Mouse (Mus musculus) midbrain, embryonic 11.5 days (tissue): ENCODE measurements around the gene Tnik. TPM values are rescaled to one million over a fixed set of nuclear protein-coding genes. Genes with fewer than 3 reads are reported as not detected.
A peak's percentile ranks its signal among the peaks of the same experiment; 100 is the strongest.

Experiments used
- ATAC-seq: fragments of 200-750 bp; cut with Nextera tagmentation; 2 replicates; pipeline ENCODE4 v1.8.0; 2017; ENCODE audit warnings: moderate TSS enrichment, moderate library complexity; ENCODE audit not compliant: low FRiP score
- DNase-seq: peaks from one replicate; pipeline ENCODE4 v3.0.0; 2015; ENCODE audit warnings: low spot score; ENCODE audit errors: missing footprints
- H3K27ac ChIP-seq: fragments of 300-500 bp; sonication (generic); 2 replicates; pipeline ENCODE4 v1.5.1; 2014; ENCODE audit warnings: low read depth, low read length
- H3K27me3 ChIP-seq: fragments of 300-500 bp; sonication (generic); 2 replicates; pipeline ENCODE4 v1.6.1; 2014; ENCODE audit warnings: mild to moderate bottlenecking, low read length, moderate library complexity, mixed read lengths; ENCODE audit not compliant: control insufficient read depth, insufficient read depth
- H3K36me3 ChIP-seq: fragments of 300-500 bp; sonication (generic); 2 replicates; pipeline ENCODE4 v1.6.1; 2014; ENCODE audit warnings: mild to moderate bottlenecking, low read length, moderate library complexity, mixed read lengths; ENCODE audit not compliant: control insufficient read depth, insufficient read depth
- H3K4me1 ChIP-seq: fragments of 300-500 bp; sonication (generic); 2 replicates; pipeline ENCODE4 v1.6.1; 2014; ENCODE audit warnings: low read length; ENCODE audit not compliant: control insufficient read depth, insufficient read depth
- H3K4me2 ChIP-seq: fragments of 300-500 bp; sonication (generic); 2 replicates; pipeline ENCODE4 v1.6.1; 2014; ENCODE audit warnings: mild to moderate bottlenecking, moderate library complexity
- H3K4me3 ChIP-seq: fragments of 300-500 bp; sonication (generic); 2 replicates; pipeline ENCODE4 v1.5.1; 2014; ENCODE audit warnings: low read depth, low read length
- H3K9ac ChIP-seq: fragments of 300-500 bp; sonication (generic); 2 replicates; pipeline ENCODE4 v1.6.1; 2014; ENCODE audit warnings: low read length
- H3K9me3 ChIP-seq: fragments of 300-500 bp; sonication (generic); 2 replicates; pipeline ENCODE4 v1.6.1; 2016; ENCODE audit warnings: low read length; ENCODE audit not compliant: control insufficient read depth
- WGBS: fragments of 180-500 bp; shearing (Covaris S2); extraction: QIAGEN DNeasy Blood & Tissue Kit; methylation state at CpG from one replicate; pipeline ENCODE4 v1.1.7; 2014; 5-methylcytosine and 5-hydroxymethylcytosine counted together
- polyA plus RNA-seq: library from polyadenylated mRNA; unstranded; fragments of >200 nt; fragmentation: Nextera tagmentation; extraction: Ambion mirVana; gene quantifications from 2 replicates; pipeline ENCODE4 v1.2.1, GENCODE M21; 2014

Tnik gene
- polyA plus RNA-seq, 1 experiment from 2014 or later, result 21.2 TPM

DNA sequence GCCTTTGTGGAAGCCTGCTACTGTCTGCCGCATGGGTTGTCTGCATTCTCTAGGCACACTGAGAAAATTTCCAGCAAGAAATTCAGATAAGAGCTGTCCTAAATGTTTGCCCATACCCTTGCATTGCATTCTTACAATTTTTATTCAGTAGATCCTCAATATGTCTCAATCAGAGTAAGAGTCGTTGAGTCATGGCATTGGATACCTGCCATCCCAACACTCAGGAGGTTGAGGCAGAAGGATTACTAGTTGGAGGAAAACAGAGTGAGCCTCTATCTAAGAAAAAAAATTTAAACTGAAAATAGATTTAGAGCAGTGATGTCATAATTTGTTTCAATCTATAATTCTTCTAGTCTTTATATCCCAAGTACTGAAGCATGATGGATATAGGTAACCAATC is 109.4 kb downstream of the Tnik start:
- Histone ChIP-seq H3K27ac (no peak overlapping the region), H3K27me3 (no peaks in the 10 kb centered on the region), H3K9me3 (no peaks in the 10 kb centered on the region), H3K36me3 (no peaks in the 10 kb centered on the region), H3K9ac (no peak overlapping the region), H3K4me2 (no peak overlapping the region), H3K4me3 (no peak overlapping the region), H3K4me1 (no peaks in the 10 kb centered on the region)
- WGBS, result 91% methylated on average over 2 of the region's 2 CpGs
- ATAC-seq (no peak), DNase-seq (no peak)

DNA sequence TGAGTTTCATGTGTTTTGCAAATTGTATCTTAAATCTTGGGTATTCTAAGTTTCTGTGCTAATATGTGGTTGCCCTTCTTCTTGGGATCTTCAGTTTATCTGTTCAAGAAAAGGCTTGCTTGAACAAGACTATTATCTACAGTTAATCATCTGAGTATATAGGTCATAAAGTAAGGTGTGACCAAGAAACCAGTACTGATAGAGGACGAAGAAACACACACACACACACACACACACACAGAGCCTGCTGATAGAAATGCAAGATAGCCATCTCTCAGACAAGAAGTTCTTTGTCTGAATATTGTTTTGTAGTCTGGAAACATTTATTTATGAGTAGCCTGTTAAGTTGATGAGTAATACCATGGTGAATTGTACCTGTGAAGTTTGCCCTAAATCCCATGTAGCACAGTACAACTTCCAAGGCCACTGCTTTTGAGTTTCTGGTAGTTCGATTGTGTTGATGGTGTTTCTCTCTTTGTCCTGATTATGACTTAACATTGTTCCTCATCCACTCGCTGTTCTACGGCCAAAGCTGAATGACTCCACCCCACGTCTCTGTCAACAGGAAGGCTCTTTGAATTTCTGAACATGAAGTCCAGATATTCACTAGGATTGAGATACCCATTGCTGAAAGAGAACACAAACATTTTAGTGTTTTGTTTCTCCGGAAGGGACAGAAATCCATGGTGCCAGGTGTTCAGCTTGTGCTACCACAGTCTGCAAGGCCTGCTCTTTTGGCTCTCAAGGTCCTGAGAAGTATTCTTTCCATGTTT is 111.9 kb downstream of the Tnik start:
- no peak overlapping the region for H3K4me3 ChIP-seq
- no peak overlapping the region for H3K4me2 ChIP-seq
- H3K9ac ChIP-seq, result no peak overlapping the region
- 93% methylated on average over 6 of the region's 6 CpGs for WGBS
- no peaks in the 10 kb centered on the region for H3K9me3 ChIP-seq
- DNase-seq (no peak), ATAC-seq (no peak)
- no peaks in the 10 kb centered on the region for H3K36me3 ChIP-seq
- H3K4me1 ChIP-seq, result no peaks in the 10 kb centered on the region
- H3K27ac ChIP-seq, result no peak overlapping the region
- no peaks in the 10 kb centered on the region for H3K27me3 ChIP-seq

DNA sequence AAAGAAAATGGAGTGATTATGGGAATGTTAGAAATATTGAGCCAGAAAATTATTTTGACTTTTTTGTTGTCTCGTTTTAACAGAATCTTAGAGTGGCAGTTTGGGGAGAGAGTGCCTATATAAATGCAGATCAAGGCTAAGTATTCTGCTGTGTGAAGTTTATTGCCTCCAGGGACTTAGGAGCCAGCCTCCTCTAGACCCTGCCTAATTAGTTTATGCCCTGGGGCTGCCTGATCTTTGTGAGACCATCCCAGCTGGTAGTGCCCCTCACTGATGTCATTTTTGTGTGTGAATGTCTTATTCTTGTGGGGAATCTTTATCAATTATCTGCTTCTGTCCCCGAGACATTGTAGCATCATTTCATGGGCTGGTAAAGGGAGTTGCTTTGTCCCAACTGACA is 117.2 kb downstream of the Tnik start:
- Histone ChIP-seq H3K27ac (no peak overlapping the region), H3K9me3 (no peaks in the 10 kb centered on the region), H3K9ac (no peak overlapping the region), H3K36me3 (no peaks in the 10 kb centered on the region), H3K4me1 (peaks cover 3% of the 10 kb centered on the region; the same call in 1 of the 2 replicates), H3K4me2 (no peak overlapping the region), H3K4me3 (no peak overlapping the region), H3K27me3 (no peaks in the 10 kb centered on the region)
- ATAC-seq (peak; percentile 52; the same call in 1 of the 2 replicates), DNase-seq (no peak)
- WGBS, result 62% methylated on average over 2 of the region's 2 CpGs

DNA sequence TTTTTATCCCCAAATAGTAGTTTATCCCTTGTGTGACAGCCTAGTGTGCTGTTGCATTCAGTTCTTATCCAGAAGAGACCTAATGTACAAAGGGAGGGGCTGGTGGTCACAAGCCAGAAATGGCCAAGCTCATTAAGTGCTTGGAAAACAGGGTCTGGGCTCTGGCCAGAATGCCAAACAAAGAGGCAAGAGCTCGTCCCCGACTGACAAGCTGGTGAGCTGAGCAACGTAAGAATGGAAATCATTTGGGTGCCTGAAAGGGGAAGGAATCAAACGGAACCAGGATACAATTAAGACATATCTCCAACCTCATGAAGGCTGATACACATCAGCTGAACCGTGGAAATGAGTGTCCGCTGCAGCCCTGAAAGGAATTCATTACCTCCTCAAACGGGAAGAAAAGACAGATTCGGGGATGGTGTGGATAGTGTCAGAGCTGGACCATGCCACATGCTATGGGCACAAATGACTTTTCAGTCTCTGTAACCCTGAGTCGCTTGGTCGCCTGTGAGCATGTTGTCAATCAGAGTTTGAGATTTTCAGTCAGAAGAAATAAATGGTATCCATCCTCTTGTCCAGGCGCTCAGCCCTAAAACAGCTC is 120.6 kb downstream of the Tnik start:
- H3K9me3 ChIP-seq, result no peaks in the 10 kb centered on the region
- H3K27ac ChIP-seq, result no peak overlapping the region
- H3K4me2 ChIP-seq, result no peak overlapping the region
- WGBS, result 55% methylated on average over 11 of the region's 11 CpGs
- DNase-seq (no peak), ATAC-seq (peak; percentile 19; the same call in 1 of the 2 replicates)
- no peaks in the 10 kb centered on the region for H3K27me3 ChIP-seq
- no peak overlapping the region for H3K9ac ChIP-seq
- no peaks in the 10 kb centered on the region for H3K36me3 ChIP-seq
- no peak overlapping the region for H3K4me3 ChIP-seq
- H3K4me1 ChIP-seq, result peaks cover 3% of the 10 kb centered on the region; the same call in 1 of the 2 replicates

GRCm38 (mm10) chr3:28385199-28385975 is 122.4 kb downstream of the Tnik start:
- Histone ChIP-seq H3K4me3 (no peak overlapping the region), H3K27me3 (no peaks in the 10 kb centered on the region), H3K27ac (no peak overlapping the region), H3K4me2 (no peak overlapping the region), H3K9ac (no peak overlapping the region), H3K36me3 (no peaks in the 10 kb centered on the region), H3K4me1 (peaks cover 3% of the 10 kb centered on the region; the same call in 1 of the 2 replicates), H3K9me3 (no peaks in the 10 kb centered on the region)
- DNase-seq (no peak), ATAC-seq (no peak)
- WGBS, result 94% methylated on average over 10 of the region's 10 CpGs

DNA sequence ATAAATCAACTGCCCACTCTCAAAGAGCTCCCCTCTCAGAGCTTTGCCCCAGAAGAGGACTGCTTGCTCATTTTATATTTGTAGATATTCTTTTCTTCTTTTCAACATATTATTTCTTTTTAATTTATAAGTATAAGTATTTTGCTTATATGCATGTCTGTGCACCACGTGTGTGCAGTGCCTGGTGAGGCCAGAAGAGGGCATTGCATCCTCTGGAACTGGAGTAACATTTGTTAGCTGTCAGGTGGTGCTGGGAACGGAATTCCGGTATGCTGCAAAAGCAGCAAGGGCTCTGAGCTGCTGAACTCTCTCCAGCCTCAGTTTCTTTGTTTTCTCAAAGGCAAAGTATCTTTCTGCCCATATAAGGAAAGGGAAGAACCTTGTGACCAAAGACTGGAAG is 125.5 kb downstream of the Tnik start:
- Histone ChIP-seq H3K4me2 (no peak overlapping the region), H3K4me3 (no peak overlapping the region), H3K36me3 (no peaks in the 10 kb centered on the region), H3K27me3 (no peaks in the 10 kb centered on the region), H3K27ac (no peak overlapping the region), H3K9ac (no peak overlapping the region), H3K4me1 (peaks cover under 1% of the 10 kb centered on the region; the same call in 1 of the 2 replicates), H3K9me3 (no peaks in the 10 kb centered on the region)
- 85% methylated on average over 3 of the region's 3 CpGs for WGBS
- ATAC-seq (no peak), DNase-seq (no peak)

GRCm38 (mm10) chr3:28390183-28390582 is 127.2 kb downstream of the Tnik start:
- Histone ChIP-seq H3K9me3 (no peaks in the 10 kb centered on the region), H3K36me3 (no peaks in the 10 kb centered on the region), H3K4me3 (no peak overlapping the region), H3K4me1 (no peaks in the 10 kb centered on the region), H3K27ac (no peak overlapping the region), H3K27me3 (no peaks in the 10 kb centered on the region), H3K9ac (no peak overlapping the region), H3K4me2 (no peak overlapping the region)
- DNase-seq, result no peak
- WGBS, result 94% methylated on average over 2 of the region's 2 CpGs
- ATAC-seq, result no peak

DNA sequence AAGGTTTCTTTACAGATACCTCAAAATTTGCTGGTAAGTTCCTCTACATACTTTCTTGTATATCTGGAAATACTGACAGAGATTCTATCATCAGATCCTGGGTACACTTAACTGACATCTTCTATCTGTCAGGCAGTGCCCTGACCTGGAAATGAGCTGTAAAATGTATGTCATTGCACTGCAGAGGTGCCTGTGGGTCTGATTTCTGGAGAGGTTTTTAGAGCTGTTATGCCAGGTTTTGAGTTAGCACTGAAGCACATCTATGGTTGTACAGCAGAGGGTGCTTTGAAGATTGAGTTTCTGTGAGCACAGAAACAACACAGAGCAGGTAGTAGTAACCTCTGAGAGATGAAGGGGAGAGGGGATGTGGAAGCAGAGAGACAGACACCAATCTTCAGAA is 129.5 kb downstream of the Tnik start:
- ATAC-seq (no peak), DNase-seq (no peak)
- Histone ChIP-seq H3K9ac (no peak overlapping the region), H3K4me3 (no peak overlapping the region), H3K9me3 (no peaks in the 10 kb centered on the region), H3K27ac (no peak overlapping the region), H3K4me1 (no peaks in the 10 kb centered on the region), H3K27me3 (no peaks in the 10 kb centered on the region), H3K36me3 (no peaks in the 10 kb centered on the region), H3K4me2 (no peak overlapping the region)

GRCm38 (mm10) chr3:28398781-28399180 is 135.8 kb downstream of the Tnik start:
- H3K27ac ChIP-seq, result no peak overlapping the region
- no peak overlapping the region for H3K4me2 ChIP-seq
- 94% methylated on average over 1 of the region's 1 CpGs for WGBS
- no peak for DNase-seq
- H3K27me3 ChIP-seq, result no peaks in the 10 kb centered on the region
- no peak overlapping the region for H3K9ac ChIP-seq
- no peaks in the 10 kb centered on the region for H3K9me3 ChIP-seq
- ATAC-seq, result no peak
- no peaks in the 10 kb centered on the region for H3K36me3 ChIP-seq
- H3K4me3 ChIP-seq, result no peak overlapping the region
- no peaks in the 10 kb centered on the region for H3K4me1 ChIP-seq
